In the genomic region with DNA sequence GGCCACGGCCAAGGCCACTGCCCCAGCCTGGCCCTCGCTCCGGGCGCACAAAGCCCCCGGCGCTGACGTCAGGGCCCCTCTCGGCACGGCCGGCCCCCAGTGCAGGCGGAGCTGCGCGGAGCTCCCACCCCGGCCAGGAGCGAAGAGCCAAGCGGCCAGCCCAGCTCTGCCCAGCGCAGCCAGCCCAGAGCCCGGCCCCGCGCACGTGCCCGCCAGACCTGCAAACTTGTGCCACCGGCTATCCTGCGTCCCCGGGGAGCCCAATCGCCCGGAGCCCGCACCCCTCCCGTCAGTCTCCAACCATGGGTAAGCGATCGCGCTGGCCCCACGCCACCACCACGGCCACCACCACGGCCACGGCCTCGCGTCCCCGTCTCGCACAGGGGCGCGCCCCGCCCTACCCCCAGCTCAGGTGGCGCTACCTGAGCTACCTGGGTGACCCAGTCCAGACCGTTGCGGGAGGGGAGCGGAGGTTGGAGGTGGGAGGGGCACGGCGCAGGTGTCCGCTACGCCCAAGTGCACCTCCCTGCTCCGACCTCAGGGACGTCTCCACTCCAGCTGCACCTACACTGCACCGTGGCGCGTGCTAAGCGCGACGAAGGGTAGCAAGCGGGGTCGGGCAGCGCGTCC, we compare ENCODE assay signal across 8 mouse cellular contexts. TPM values are rescaled to one million over a fixed set of nuclear protein-coding genes. Genes with fewer than 3 reads are reported as not detected.
A peak's percentile ranks its signal among the peaks of the same experiment; 100 is the strongest.
DNase-seq lines count a peak whose midpoint lies in the region; ATAC-seq and TF ChIP-seq lines count a peak whose summit lies in the region.

Gene Gpm6b, plus strand, starts transcription at position 81 of the 630 bp plus-strand sequence.

- peaks cover 50% of the 10 kb centered on the region for H3K27me3 ChIP-seq in megakaryocyte, embryonic 14.5 days (replicated peaks)
- peaks cover 11% of the 10 kb centered on the region; the same call in 1 of the 2 replicates for H3K27me3 ChIP-seq in intestine, embryonic 16.5 days (replicated peaks; ENCODE audit: control insufficient read depth, insufficient read depth, low read length)
- peaks cover 97% of the 10 kb centered on the region for H3K27me3 ChIP-seq in midbrain, embryonic 10.5 days (ENCODE audit: low read depth, poor library complexity, severe bottlenecking)
- H3K27me3 ChIP-seq in small intestine, adult 2 months (ENCODE audit: control insufficient read depth, insufficient read depth, low read length) = no peaks in the 10 kb centered on the region; the same call in 1 of the 2 replicates

- intact Hi-C loops in left cerebral cortex, postnatal 4 days (cut with DNase I) = loop anchor here (5.0 kb wide), 1 partner anchor 108 kb away; no protein-coding TSS in a partner anchor

- peak within 1 kb of the TSS; percentile 86 for H3K4me2 ChIP-seq in intestine, embryonic 16.5 days (ENCODE audit: low read depth, low read length)

- H3K4me1 ChIP-seq in megakaryocyte, embryonic 14.5 days = peaks cover 11% of the 10 kb centered on the region
- no peaks in the 10 kb centered on the region for H3K4me1 ChIP-seq in intestine, embryonic 16.5 days (ENCODE audit: control insufficient read depth, insufficient read depth, low read length)
- peaks cover 5% of the 10 kb centered on the region; the same call in 1 of the 2 replicates for H3K4me1 ChIP-seq in midbrain, embryonic 10.5 days
- no peaks in the 10 kb centered on the region for H3K4me1 ChIP-seq in small intestine, adult 2 months (ENCODE audit: control insufficient read depth, insufficient read depth, insufficient read length, low read length)

- TF ChIP-seq CTCF in small intestine, adult 2 months (IDR thresholded peaks at IDR 0.05; ENCODE audit: extremely low read depth, insufficient read length, insufficient replicate concordance, low read depth, low read length) = no peak

- 19% methylated on average over 63 of the region's 63 CpGs for WGBS in intestine, embryonic 16.5 days
- 28% methylated on average over 63 of the region's 63 CpGs for WGBS in midbrain, embryonic 10.5 days
- WGBS in small intestine, adult 2 months = 19% methylated on average over 55 of the region's 63 CpGs

- peak within 1 kb of the TSS; percentile 91 for H3K4me3 ChIP-seq in megakaryocyte, embryonic 14.5 days (replicated peaks)
- H3K4me3 ChIP-seq in intestine, embryonic 16.5 days (ENCODE audit: low read length) = peak within 1 kb of the TSS; percentile 58
- peak within 1 kb of the TSS; percentile 67 for H3K4me3 ChIP-seq in midbrain, embryonic 10.5 days
- peak within 1 kb of the TSS; percentile 67 for H3K4me3 ChIP-seq in small intestine, adult 2 months (ENCODE audit: low read depth, low read length)

- peaks cover 7% of the 10 kb centered on the region; the same call in 1 of the 2 replicates for H3K9me3 ChIP-seq in megakaryocyte, embryonic 14.5 days
- H3K9me3 ChIP-seq in intestine, embryonic 16.5 days (ENCODE audit: control insufficient read depth, low read length) = no peaks in the 10 kb centered on the region
- H3K9me3 ChIP-seq in midbrain, embryonic 10.5 days (replicated peaks) = 0 out of 2 replicates have a peak, but pooled peaks cover 4% of the 10 kb centered on the region

- ATAC-seq in megakaryocyte, adult 5-6 weeks (ENCODE audit: poor library complexity, severe bottlenecking) = no peak
- peak; percentile 94 for ATAC-seq in intestine, embryonic 16.5 days

- TF ChIP-seq POLR2A in small intestine, adult 2 months (IDR thresholded peaks at IDR 0.05; ENCODE audit: low read depth, low read length) = no peak

- no peak within 1 kb of the TSS for H3K27ac ChIP-seq in intestine, embryonic 16.5 days (ENCODE audit: low read length)
- peak within 1 kb of the TSS; percentile 79 for H3K27ac ChIP-seq in midbrain, embryonic 10.5 days (replicated peaks)
- no peak within 1 kb of the TSS for H3K27ac ChIP-seq in small intestine, adult 2 months (ENCODE audit: insufficient read depth, low read depth, low read length)

- peak within 1 kb of the TSS; percentile 63 for H3K9ac ChIP-seq in intestine, embryonic 16.5 days (ENCODE audit: low read depth, low read length)

- DNase-seq in embryo, embryonic 10 days (ENCODE audit: low spot score) = peak; percentile 38
- DNase-seq in heart, adult 18-20 months = peak; percentile 23 to 29
- DNase-seq in left cerebral cortex, postnatal 4 days = peak; percentile 65
- peak; percentile 61 for DNase-seq in midbrain, embryonic 10.5 days (ENCODE audit: low spot score)

- no peaks in the 10 kb centered on the region for H3K36me3 ChIP-seq in megakaryocyte, embryonic 14.5 days (replicated peaks; ENCODE audit: low read length)
- no peaks in the 10 kb centered on the region for H3K36me3 ChIP-seq in intestine, embryonic 16.5 days (ENCODE audit: control insufficient read depth, insufficient read depth, low read length)
- H3K36me3 ChIP-seq in midbrain, embryonic 10.5 days = no peaks in the 10 kb centered on the region
- H3K36me3 ChIP-seq in small intestine, adult 2 months (ENCODE audit: control insufficient read depth, insufficient read depth, low read length) = no peaks in the 10 kb centered on the region

RNA-seq across cellular contexts. Expression of gene Gpm6b, which starts in this region (rescaled TPM):
- not detected in 2 replicates for polyA plus RNA-seq in megakaryocyte, embryonic 14.5 days (2012; ENCODE audit: insufficient read depth, low replicate concordance)
- total RNA-seq in megakaryocyte, adult 5-6 weeks (2015) = 0.27 TPM in 1 of 2 replicates, not detected in the other
- 0.04 TPM in 1 of 2 replicates, not detected in the other for total RNA-seq in megakaryocyte, adult 5-6 weeks (2017)
- total RNA-seq in heart, adult 18-20 months (2021) = 10 to 100 TPM; 11.4 to 11.9 TPM
- polyA plus RNA-seq in intestine, embryonic 16.5 days (2015; fragmentation: Nextera tagmentation; extraction: Ambion mirVana) = 19.0 and 19.6 TPM in 2 replicates
- total RNA-seq in left cerebral cortex, postnatal 4 days (2021) = 100 to 1,000 TPM; 480 to 514 TPM
- polyA plus RNA-seq in midbrain, embryonic 10.5 days (2016; fragmentation: Nextera tagmentation; extraction: Ambion mirVana) = 61.2 and 101 TPM in 2 replicates
- polyA plus RNA-seq in small intestine, adult 2 months (2012; rRNA removed) = 0.47 and 0.75 TPM in 2 replicates

Comparison
In these comparisons a context has a peak if more than half of its experiments do, and no peak if none do; other contexts are left out.
1. RNA of gene Gpm6b (total RNA-seq): 480 to 514 TPM in left cerebral cortex, postnatal 4 days; 11.4 to 11.9 TPM in heart, adult 18-20 months and 0.04 to 0.27 TPM in megakaryocyte, adult 5-6 weeks; every median in the first group is over 10 times any median in the second.
2. RNA of gene Gpm6b (polyA plus RNA-seq): 61.2 to 101 TPM in midbrain, embryonic 10.5 days and 19.0 to 19.6 TPM in intestine, embryonic 16.5 days; 0.47 to 0.75 TPM in small intestine, adult 2 months and not detected in megakaryocyte, embryonic 14.5 days; every median in the first group is over 10 times any median in the second.
3. Peak in every context shown above with its lines, with median percentiles within 50 percentile points of each other: H3K4me3 ChIP-seq and DNase-seq.